Mouse (Mus musculus): ENCODE measurements around the gene Rasgef1b.

GRCm38 (mm10) chr5:99391525-99391924, 337.3 kb downstream of the Rasgef1b start:
- TF ChIP-seq CTCF (IDR thresholded peaks at IDR 0.05; ENCODE audit: insufficient read depth, low read length): no peak
- no peak for TF ChIP-seq POLR2A (IDR thresholded peaks at IDR 0.05; ENCODE audit: borderline replicate concordance, extremely low read depth, low read depth, low read length)
